Mouse (Mus musculus) thymus, postnatal 10 days (tissue): Measurements from ENCODE around the gene Chpf.
A peak's percentile ranks its signal among the peaks of the same experiment; 100 is the strongest.

Experiments
- DNase-seq, 2 experiments: peaks; one replicate each; pipeline ENCODE4 v3.0.0; 2021; ENCODE audit warnings: low spot score in 2 of 2

The Chpf gene

DNA sequence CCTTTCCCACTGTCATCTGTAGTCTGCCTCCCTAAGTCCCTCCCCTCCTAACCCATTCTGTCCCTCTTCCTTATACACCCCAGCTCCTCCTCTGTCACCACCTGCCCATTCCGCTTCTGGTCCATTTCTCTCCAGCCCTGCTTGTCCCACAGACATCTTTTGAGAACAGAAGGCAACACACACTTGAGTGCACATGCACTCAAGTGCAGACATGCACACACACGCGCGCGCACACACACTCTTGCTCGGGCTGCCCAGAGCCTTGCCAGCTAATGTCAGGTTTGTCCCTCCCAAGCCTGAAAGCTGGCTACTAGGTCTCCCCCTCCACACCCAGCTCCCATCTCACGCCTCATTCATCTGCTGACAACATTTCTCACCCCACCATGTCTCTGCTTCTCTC is 38.4 kb downstream of the Chpf start:
- no peak for DNase-seq

DNA sequence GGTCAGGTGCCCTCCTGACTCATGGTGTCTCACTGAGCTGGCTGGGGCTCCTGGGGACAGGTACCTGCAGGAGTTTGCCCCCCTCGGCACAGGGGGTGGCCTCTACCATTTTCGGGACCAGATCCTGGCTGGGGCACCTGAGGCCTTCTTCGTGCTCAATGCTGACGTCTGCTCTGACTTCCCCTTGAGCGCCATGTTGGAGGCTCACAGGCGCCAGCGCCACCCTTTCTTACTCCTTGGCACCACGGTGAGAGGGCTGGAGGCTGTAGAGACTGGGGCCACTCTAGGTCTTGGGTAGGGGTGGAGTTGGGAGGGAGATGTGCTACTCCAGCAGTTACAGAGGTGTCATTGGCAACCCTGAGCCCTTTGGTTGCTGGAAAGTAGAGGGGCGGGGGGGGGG is 40.3 kb downstream of the Chpf start:
- no peak for DNase-seq

DNA sequence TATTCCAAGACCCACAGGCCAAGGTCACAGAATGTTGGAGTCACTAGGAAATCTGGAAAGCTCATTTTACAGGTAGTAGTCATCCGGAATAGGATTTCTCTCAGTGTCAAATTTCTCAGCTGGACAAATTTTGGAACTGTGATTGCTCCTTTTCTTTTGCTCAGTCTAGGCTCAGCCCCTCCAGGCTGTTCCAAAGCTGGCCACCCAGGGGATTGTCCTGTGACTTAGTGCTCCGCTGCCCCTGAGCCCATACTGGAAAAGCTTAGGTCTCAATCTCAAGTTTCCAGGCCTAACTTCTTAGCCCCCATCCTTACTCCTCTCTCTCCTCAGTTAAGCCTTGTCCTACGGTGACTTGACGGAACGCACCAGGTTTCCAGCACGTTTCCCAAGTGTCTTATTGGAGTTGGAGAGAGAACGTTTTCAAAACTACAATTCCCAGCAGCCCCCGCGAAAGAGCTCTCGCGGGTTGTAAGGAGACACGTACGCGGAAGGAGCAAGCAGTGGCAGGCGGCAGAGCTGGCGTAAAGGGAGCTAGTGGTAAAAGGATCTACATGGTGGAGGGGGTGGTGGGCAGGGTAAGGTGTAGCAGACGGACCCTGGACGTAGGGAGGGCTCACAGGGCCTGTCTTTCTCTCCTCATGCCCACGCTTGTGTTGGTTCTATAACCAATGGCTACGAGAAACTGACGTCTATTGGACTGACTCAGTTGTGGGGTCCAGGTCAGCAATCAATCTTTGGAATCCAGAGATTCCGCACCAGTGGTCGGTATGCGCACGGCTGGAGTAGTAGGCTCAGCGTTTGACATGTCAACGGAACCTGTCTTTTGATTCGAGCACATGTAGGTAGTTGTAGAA is 43.4 kb downstream of the Chpf start, which contains the start of gene Gmppa:
TSS of gene Gmppa (plus strand) at position 456 of the 854 bp plus-strand sequence.
- peak; percentile 49 to 70 for DNase-seq

DNA sequence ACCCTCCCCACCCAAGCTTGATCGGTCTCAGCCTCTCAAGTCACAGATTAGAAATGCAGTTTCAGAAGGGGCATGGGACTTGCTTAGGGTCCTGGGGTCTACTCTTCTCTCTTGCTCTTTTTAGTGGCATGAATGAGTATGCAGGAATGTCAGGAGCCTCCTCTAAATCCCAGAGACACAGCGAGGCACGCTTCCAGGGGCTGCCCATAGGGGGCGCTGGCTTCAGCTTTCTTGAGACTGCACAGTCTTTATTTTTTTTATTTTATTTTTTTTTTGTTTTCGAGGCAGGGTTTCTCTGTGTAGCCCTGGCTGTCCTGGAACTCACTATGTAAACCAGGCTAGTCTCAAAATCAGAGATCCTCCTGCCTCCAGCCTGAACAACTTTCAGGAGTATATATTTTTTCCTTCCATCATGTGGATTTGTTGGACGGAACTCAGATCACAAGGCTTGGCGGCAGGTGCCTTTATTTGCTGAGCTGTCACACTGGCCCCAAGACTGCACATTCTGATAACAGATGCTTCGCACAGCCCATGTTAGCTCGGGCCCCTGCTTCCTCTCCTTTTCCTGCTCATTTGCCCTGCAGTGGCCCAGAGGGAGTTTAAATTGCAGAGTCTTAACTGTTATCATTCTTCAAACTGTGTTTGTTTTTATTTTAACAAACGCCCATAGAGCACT is 53.2 kb downstream of the Chpf start:
- no peak for DNase-seq
